15 mouse cellular contexts compared by ENCODE assay signal in the genomic region with DNA sequence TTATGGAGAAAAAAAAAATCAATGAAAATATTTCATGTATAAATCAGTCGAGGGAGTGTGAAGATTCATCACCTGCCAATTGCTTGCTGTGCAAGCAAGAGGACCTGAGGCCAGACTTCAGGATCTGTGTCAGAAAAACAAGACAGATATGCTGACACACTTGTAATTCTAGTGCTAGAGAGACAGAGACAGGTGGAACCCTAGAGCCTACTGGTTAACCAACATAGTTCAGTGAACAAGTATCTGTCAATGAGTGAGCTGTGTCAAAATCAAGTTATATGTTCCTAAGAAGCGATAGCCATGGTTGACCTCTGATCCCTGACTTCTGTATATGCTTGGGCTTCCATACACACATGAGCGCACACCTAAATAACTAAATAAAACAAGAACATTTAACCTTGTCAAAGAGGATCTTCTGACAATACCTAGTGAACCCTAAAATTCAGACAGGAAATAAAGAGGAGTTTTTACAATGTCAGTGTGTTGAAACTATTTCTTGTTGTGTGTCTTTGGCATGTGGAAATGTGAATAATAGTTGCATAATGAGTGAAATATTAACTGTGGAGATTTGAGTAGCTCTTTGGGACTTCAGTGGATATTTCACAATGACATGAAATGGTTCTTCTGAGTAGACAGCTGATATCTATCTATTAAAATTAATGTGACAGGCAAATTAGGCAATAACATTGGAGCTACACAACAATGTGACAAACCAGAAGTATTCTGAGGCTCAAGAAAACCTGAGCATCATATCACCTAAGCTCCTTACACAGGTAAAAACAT.
"Had no signal": no experiment of that assay in that cellular context is flagged by ENCODE, and none has a peak within 500 bp of the region (broad histone marks: within the 10 kb centered on the region; RNA-seq: fewer than 3 reads in every experiment).

No protein-coding gene starts in this region.

- H3K9me3 ChIP-seq: limb, embryonic 12.5 days; midbrain, embryonic 12.5 days had no signal

- H3K4me3 ChIP-seq: layer of hippocampus, adult 2 months; limb, embryonic 12.5 days; midbrain, embryonic 12.5 days had no signal

- DNase-seq: kidney, adult 18-20 months; liver; lung, adult 2 months; lung, postnatal 10 days; right cerebral cortex, adult 18-20 months; right cerebral cortex, postnatal 25 days; thymus, adult 18-20 months; thymus, postnatal 14 days had no signal

- H3K4me2 ChIP-seq: limb, embryonic 12.5 days; midbrain, embryonic 12.5 days had no signal

- ATAC-seq: midbrain, embryonic 16.5 days had no signal

- H3K4me1 ChIP-seq: limb, embryonic 12.5 days; midbrain, embryonic 12.5 days had no signal

- H3K9ac ChIP-seq: limb, embryonic 12.5 days; liver, embryonic 14.5 days; midbrain, embryonic 12.5 days had no signal

- H3K27ac ChIP-seq: kidney, postnatal 0 days; layer of hippocampus, adult 2 months; limb, embryonic 12.5 days; liver, embryonic 14.5 days; macrophage; midbrain, embryonic 12.5 days had no signal

- H3K27me3 ChIP-seq: limb, embryonic 12.5 days; midbrain, embryonic 12.5 days had no signal

- H3K36me3 ChIP-seq: midbrain, embryonic 12.5 days had no signal
